Mouse (Mus musculus) spleen, adult 2 months (tissue): ENCODE data around the gene Rad18. TPM values are rescaled to one million over a fixed set of nuclear protein-coding genes. Genes with fewer than 3 reads are reported as not detected.

Experiments used
- DNase-seq, 2 experiments: peaks; one replicate each; pipeline versions ENCODE4 v3.0.0 to v3.0.0-alpha.2; 2012 to 2021; ENCODE audit warnings: low spot score in 2 of 2, low read depth in 1 of 2
- H3K27ac ChIP-seq: fragments of 200-500 bp; 2 replicates; pipeline ENCODE4 v1.5.1; 2012; ENCODE audit warnings: low read length, inconsistent platforms; ENCODE audit not compliant: insufficient read depth
- H3K27me3 ChIP-seq: fragments of 200-500 bp; 2 replicates; pipeline ENCODE4 v1.6.1; 2012; ENCODE audit warnings: mild to moderate bottlenecking, moderate library complexity, low read length, inconsistent platforms; ENCODE audit not compliant: control insufficient read depth, insufficient read depth
- H3K36me3 ChIP-seq: fragments of 200-500 bp; 2 replicates; pipeline ENCODE4 v1.6.1; 2012; ENCODE audit warnings: mild to moderate bottlenecking, low read length, inconsistent platforms; ENCODE audit not compliant: control insufficient read depth, insufficient read depth
- H3K4me1 ChIP-seq: fragments of 200-500 bp; 2 replicates; pipeline ENCODE4 v1.6.1; 2011; ENCODE audit warnings: inconsistent platforms; ENCODE audit not compliant: control insufficient read depth, insufficient read depth, insufficient read length
- H3K4me3 ChIP-seq: fragments of 200-500 bp; 2 replicates; pipeline ENCODE4 v1.5.1; 2011; ENCODE audit warnings: mild to moderate bottlenecking, inconsistent platforms; ENCODE audit not compliant: insufficient read depth, insufficient read length; ENCODE audit errors: extremely low read depth
- CTCF ChIP-seq: fragments of 200-500 bp; IDR thresholded peaks from 2 replicates; pipeline ENCODE4 v1.5.1; 2011; ENCODE audit warnings: mild to moderate bottlenecking, inconsistent platforms; ENCODE audit not compliant: insufficient read depth, insufficient read length, insufficient replicate concordance; ENCODE audit errors: extremely low read depth
- POLR2A ChIP-seq: fragments of 200-500 bp; IDR thresholded peaks from 2 replicates; pipeline ENCODE4 v1.6.1; 2011; ENCODE audit warnings: low read depth, low read length, inconsistent platforms
- WGBS: fragments of 180-500 bp; shearing (Covaris S2); methylation state at CpG from one replicate; pipeline ENCODE4 v1.1.7; 2018; 5-methylcytosine and 5-hydroxymethylcytosine counted together
- polyA plus RNA-seq: library from polyadenylated mRNA; depleted of rRNA; stranded (reverse); fragments of >200 nt; gene quantifications from 2 replicates; pipeline ENCODE4 v1.2.3, GENCODE M21; 2012; rRNA removed

Gene Rad18
- polyA plus RNA-seq, 1 experiment: 1.8 TPM

- no peak for DNase-seq
- no peak for TF ChIP-seq CTCF
- no peak for TF ChIP-seq POLR2A
- Histone ChIP-seq H3K4me3 (no peak overlapping the region), H3K4me1 (no peaks in the 10 kb centered on the region), H3K27ac (no peak overlapping the region), H3K27me3 (no peaks in the 10 kb centered on the region), H3K36me3 (no peaks in the 10 kb centered on the region)
- WGBS: 8% methylated on average over 5 of the region's 5 CpGs
These were observed 119.3 kb downstream of the Rad18 start for GRCm38 (mm10) chr6:112577198-112577597.

GRCm38 (mm10) chr6:112574558-112574957, 121.9 kb downstream of the Rad18 start:
- no peak overlapping the region for H3K27ac ChIP-seq
- DNase-seq: no peak
- H3K4me3 ChIP-seq: no peak overlapping the region
- no peaks in the 10 kb centered on the region for H3K27me3 ChIP-seq
- TF ChIP-seq POLR2A (no peak), CTCF (no peak)
- no peaks in the 10 kb centered on the region for H3K36me3 ChIP-seq
- no peaks in the 10 kb centered on the region for H3K4me1 ChIP-seq
- 61% methylated on average over 3 of the region's 3 CpGs for WGBS

- no peak overlapping the region for H3K4me3 ChIP-seq
- no peak for DNase-seq
- H3K4me1 ChIP-seq: no peaks in the 10 kb centered on the region
- no peaks in the 10 kb centered on the region for H3K36me3 ChIP-seq
- H3K27ac ChIP-seq: no peak overlapping the region
- H3K27me3 ChIP-seq: no peaks in the 10 kb centered on the region
- 33% methylated on average over 1 of the region's 1 CpGs for WGBS
- TF ChIP-seq CTCF (no peak), POLR2A (no peak)
These were observed 126.1 kb downstream of the Rad18 start for GRCm38 (mm10) chr6:112570413-112570812.

Other genes starting within 250 kb of the Rad18 start
- 0.09 and 0.18 TPM in 2 replicates for gene Cav3, start 237.2 kb downstream of the Rad18 start, polyA plus RNA-seq
- 0.14 TPM in 2 replicates for gene Oxtr, start 206.7 kb downstream of the Rad18 start, polyA plus RNA-seq